Mouse (Mus musculus): ENCODE measurements around the gene Col13a1.

GRCm38 (mm10) chr10:61859451-61859850 lies 119.5 kb downstream of the Col13a1 start:
- TF ChIP-seq TAL1 (IDR thresholded peaks at IDR 0.05; ENCODE audit: low read length) (no peak), GATA1 (IDR thresholded peaks at IDR 0.05; ENCODE audit: low read length) (no peak)
